Mouse (Mus musculus): ENCODE measurements around the gene Sly. TPM values are rescaled to one million over a fixed set of nuclear protein-coding genes. Genes with fewer than 3 reads are reported as not detected.
"Not testable (repeated sequence)": the region's sequence is repeated elsewhere in the genome, so short reads cannot be mapped to it uniquely, and the experiment has no call there.

The Sly gene
- not detected in 2 replicates for polyA plus RNA-seq (2015; fragmentation: Nextera tagmentation; extraction: Ambion mirVana)

- H3K4me3 ChIP-seq (replicated peaks); H3K36me3 ChIP-seq; ATAC-seq (ENCODE audit: insufficient read depth, low FRiP score, low read depth); H3K4me1 ChIP-seq; H3K27me3 ChIP-seq (replicated peaks); H3K9me3 ChIP-seq; H3K4me2 ChIP-seq; H3K27ac ChIP-seq; H3K9ac ChIP-seq: not testable (repeated sequence)
- no CpG with 5 or more reads among the region's 5 CpGs for WGBS
These were observed at the start of gene Sly for GRCm38 (mm10) chrY:57186888-57187287. TSS of gene Sly (plus strand) at chrY:57187188.

Measured in stomach, embryonic 15.5 days (tissue).